Mouse (Mus musculus): ENCODE measurements at regions not wholly inside any gene's neighbourhood (a gene's known extent, or its start where the extent isn't known, plus 50 kb on each side); places are given as distances from the start of the nearest gene placed in this dataset.

GRCm38 (mm10) chr3:121618561-121618960 is 52.0 kb upstream of the 4930432M17Rik start:
- Histone ChIP-seq H3K4me3 (ENCODE audit: low read depth, low read length) (no peak overlapping the region), H3K4me1 (ENCODE audit: control insufficient read depth, insufficient read depth, low read length) (no peaks in the 10 kb centered on the region), H3K9me3 (ENCODE audit: control insufficient read depth, low read length) (no peaks in the 10 kb centered on the region), H3K27me3 (ENCODE audit: control insufficient read depth, insufficient read depth, low read length) (no peaks in the 10 kb centered on the region), H3K4me2 (ENCODE audit: low read depth, low read length) (no peak overlapping the region), H3K9ac (replicated peaks; ENCODE audit: low read depth, low read length) (no peak overlapping the region), H3K27ac (ENCODE audit: low read depth, low read length) (no peak overlapping the region), H3K36me3 (ENCODE audit: control insufficient read depth, insufficient read depth, low read length) (no peaks in the 10 kb centered on the region)
- ATAC-seq (ENCODE audit: low read depth): no peak
- 87% methylated on average over 2 of the region's 2 CpGs for WGBS

- no peaks in the 10 kb centered on the region for H3K4me1 ChIP-seq (ENCODE audit: control insufficient read depth, insufficient read depth, low read length)
- ATAC-seq (ENCODE audit: low read depth): no peak
- no peaks in the 10 kb centered on the region for H3K27me3 ChIP-seq (ENCODE audit: control insufficient read depth, insufficient read depth, low read length)
- 87% methylated on average over 2 of the region's 2 CpGs for WGBS
- no peak overlapping the region for H3K9ac ChIP-seq (replicated peaks; ENCODE audit: low read depth, low read length)
- H3K36me3 ChIP-seq (ENCODE audit: control insufficient read depth, insufficient read depth, low read length): no peaks in the 10 kb centered on the region
- H3K4me2 ChIP-seq (ENCODE audit: low read depth, low read length): no peak overlapping the region
- H3K9me3 ChIP-seq (ENCODE audit: control insufficient read depth, low read length): no peaks in the 10 kb centered on the region
- no peak overlapping the region for H3K4me3 ChIP-seq (ENCODE audit: low read depth, low read length)
- H3K27ac ChIP-seq (ENCODE audit: low read depth, low read length): no peak overlapping the region
These were observed 52.4 kb upstream of the 4930432M17Rik start for GRCm38 (mm10) chr3:121618161-121618560.

GRCm38 (mm10) chr3:121617351-121617750 is 53.2 kb upstream of the 4930432M17Rik start:
- H3K4me1 ChIP-seq (ENCODE audit: control insufficient read depth, insufficient read depth, low read length): no peaks in the 10 kb centered on the region
- H3K4me2 ChIP-seq (ENCODE audit: low read depth, low read length): no peak overlapping the region
- no peak overlapping the region for H3K4me3 ChIP-seq (ENCODE audit: low read depth, low read length)
- WGBS: 80% methylated on average over 7 of the region's 7 CpGs
- ATAC-seq (ENCODE audit: low read depth): no peak
- no peaks in the 10 kb centered on the region for H3K27me3 ChIP-seq (ENCODE audit: control insufficient read depth, insufficient read depth, low read length)
- no peaks in the 10 kb centered on the region for H3K9me3 ChIP-seq (ENCODE audit: control insufficient read depth, low read length)
- no peak overlapping the region for H3K27ac ChIP-seq (ENCODE audit: low read depth, low read length)
- no peak overlapping the region for H3K9ac ChIP-seq (replicated peaks; ENCODE audit: low read depth, low read length)
- no peaks in the 10 kb centered on the region for H3K36me3 ChIP-seq (ENCODE audit: control insufficient read depth, insufficient read depth, low read length)

- H3K9me3 ChIP-seq (ENCODE audit: control insufficient read depth, low read length): no peaks in the 10 kb centered on the region
- WGBS: 78% methylated on average over 5 of the region's 5 CpGs
- H3K36me3 ChIP-seq (ENCODE audit: control insufficient read depth, insufficient read depth, low read length): no peaks in the 10 kb centered on the region
- H3K4me1 ChIP-seq (ENCODE audit: control insufficient read depth, insufficient read depth, low read length): no peaks in the 10 kb centered on the region
- H3K27ac ChIP-seq (ENCODE audit: low read depth, low read length): no peak overlapping the region
- H3K27me3 ChIP-seq (ENCODE audit: control insufficient read depth, insufficient read depth, low read length): no peaks in the 10 kb centered on the region
- H3K4me2 ChIP-seq (ENCODE audit: low read depth, low read length): no peak overlapping the region
- H3K4me3 ChIP-seq (ENCODE audit: low read depth, low read length): no peak overlapping the region
- ATAC-seq (ENCODE audit: low read depth): no peak
- no peak overlapping the region for H3K9ac ChIP-seq (replicated peaks; ENCODE audit: low read depth, low read length)
These were observed 54.5 kb upstream of the 4930432M17Rik start for GRCm38 (mm10) chr3:121616075-121616474.

GRCm38 (mm10) chr3:121614741-121615140 is 55.8 kb upstream of the 4930432M17Rik start:
- Histone ChIP-seq H3K27ac (ENCODE audit: low read depth, low read length) (no peak overlapping the region), H3K4me3 (ENCODE audit: low read depth, low read length) (no peak overlapping the region), H3K36me3 (ENCODE audit: control insufficient read depth, insufficient read depth, low read length) (no peaks in the 10 kb centered on the region), H3K9me3 (ENCODE audit: control insufficient read depth, low read length) (no peaks in the 10 kb centered on the region), H3K4me1 (ENCODE audit: control insufficient read depth, insufficient read depth, low read length) (no peaks in the 10 kb centered on the region), H3K9ac (replicated peaks; ENCODE audit: low read depth, low read length) (no peak overlapping the region), H3K4me2 (ENCODE audit: low read depth, low read length) (no peak overlapping the region), H3K27me3 (ENCODE audit: control insufficient read depth, insufficient read depth, low read length) (no peaks in the 10 kb centered on the region)
- WGBS: 79% methylated on average over 7 of the region's 7 CpGs
- no peak for ATAC-seq (ENCODE audit: low read depth)

- ATAC-seq (ENCODE audit: low read depth): no peak
- 77% methylated on average over 3 of the region's 3 CpGs for WGBS
- H3K4me1 ChIP-seq (ENCODE audit: control insufficient read depth, insufficient read depth, low read length): no peaks in the 10 kb centered on the region
- H3K9ac ChIP-seq (replicated peaks; ENCODE audit: low read depth, low read length): no peak overlapping the region
- H3K9me3 ChIP-seq (ENCODE audit: control insufficient read depth, low read length): no peaks in the 10 kb centered on the region
- H3K27ac ChIP-seq (ENCODE audit: low read depth, low read length): no peak overlapping the region
- H3K4me3 ChIP-seq (ENCODE audit: low read depth, low read length): no peak overlapping the region
- no peaks in the 10 kb centered on the region for H3K27me3 ChIP-seq (ENCODE audit: control insufficient read depth, insufficient read depth, low read length)
- H3K36me3 ChIP-seq (ENCODE audit: control insufficient read depth, insufficient read depth, low read length): no peaks in the 10 kb centered on the region
- no peak overlapping the region for H3K4me2 ChIP-seq (ENCODE audit: low read depth, low read length)
These were observed 57.3 kb upstream of the 4930432M17Rik start for GRCm38 (mm10) chr3:121613224-121613623.

GRCm38 (mm10) chr3:121609845-121610244 is 60.7 kb upstream of the 4930432M17Rik start:
- Histone ChIP-seq H3K4me1 (ENCODE audit: control insufficient read depth, insufficient read depth, low read length) (no peaks in the 10 kb centered on the region), H3K27ac (ENCODE audit: low read depth, low read length) (no peak overlapping the region), H3K9ac (replicated peaks; ENCODE audit: low read depth, low read length) (no peak overlapping the region), H3K9me3 (ENCODE audit: control insufficient read depth, low read length) (no peaks in the 10 kb centered on the region), H3K27me3 (ENCODE audit: control insufficient read depth, insufficient read depth, low read length) (no peaks in the 10 kb centered on the region), H3K4me2 (ENCODE audit: low read depth, low read length) (no peak overlapping the region), H3K4me3 (ENCODE audit: low read depth, low read length) (no peak overlapping the region), H3K36me3 (ENCODE audit: control insufficient read depth, insufficient read depth, low read length) (no peaks in the 10 kb centered on the region)
- ATAC-seq (ENCODE audit: low read depth): no peak
- WGBS: 81% methylated on average over 7 of the region's 7 CpGs

GRCm38 (mm10) chr3:121609090-121609489 is 61.5 kb upstream of the 4930432M17Rik start:
- no peaks in the 10 kb centered on the region for H3K9me3 ChIP-seq (ENCODE audit: control insufficient read depth, low read length)
- H3K27me3 ChIP-seq (ENCODE audit: control insufficient read depth, insufficient read depth, low read length): no peaks in the 10 kb centered on the region
- H3K27ac ChIP-seq (ENCODE audit: low read depth, low read length): no peak overlapping the region
- H3K36me3 ChIP-seq (ENCODE audit: control insufficient read depth, insufficient read depth, low read length): no peaks in the 10 kb centered on the region
- ATAC-seq (ENCODE audit: low read depth): peak; percentile 66
- H3K9ac ChIP-seq (replicated peaks; ENCODE audit: low read depth, low read length): no peak overlapping the region
- no peaks in the 10 kb centered on the region for H3K4me1 ChIP-seq (ENCODE audit: control insufficient read depth, insufficient read depth, low read length)
- no peak overlapping the region for H3K4me3 ChIP-seq (ENCODE audit: low read depth, low read length)
- no peak overlapping the region for H3K4me2 ChIP-seq (ENCODE audit: low read depth, low read length)
- 15% methylated on average over 7 of the region's 7 CpGs for WGBS

GRCm38 (mm10) chr3:121604737-121605136 is 65.8 kb upstream of the 4930432M17Rik start:
- Histone ChIP-seq H3K4me2 (ENCODE audit: low read depth, low read length) (no peak overlapping the region), H3K9me3 (ENCODE audit: control insufficient read depth, low read length) (no peaks in the 10 kb centered on the region), H3K9ac (replicated peaks; ENCODE audit: low read depth, low read length) (no peak overlapping the region), H3K4me1 (ENCODE audit: control insufficient read depth, insufficient read depth, low read length) (no peaks in the 10 kb centered on the region), H3K36me3 (ENCODE audit: control insufficient read depth, insufficient read depth, low read length) (no peaks in the 10 kb centered on the region), H3K27ac (ENCODE audit: low read depth, low read length) (no peak overlapping the region), H3K27me3 (ENCODE audit: control insufficient read depth, insufficient read depth, low read length) (no peaks in the 10 kb centered on the region), H3K4me3 (ENCODE audit: low read depth, low read length) (no peak overlapping the region)
- no peak for ATAC-seq (ENCODE audit: low read depth)
- 78% methylated on average over 6 of the region's 6 CpGs for WGBS

- no peaks in the 10 kb centered on the region for H3K27me3 ChIP-seq (ENCODE audit: control insufficient read depth, insufficient read depth, low read length)
- no peak overlapping the region for H3K4me3 ChIP-seq (ENCODE audit: low read depth, low read length)
- H3K27ac ChIP-seq (ENCODE audit: low read depth, low read length): no peak overlapping the region
- H3K4me2 ChIP-seq (ENCODE audit: low read depth, low read length): no peak overlapping the region
- H3K4me1 ChIP-seq (ENCODE audit: control insufficient read depth, insufficient read depth, low read length): no peaks in the 10 kb centered on the region
- 86% methylated on average over 9 of the region's 9 CpGs for WGBS
- H3K36me3 ChIP-seq (ENCODE audit: control insufficient read depth, insufficient read depth, low read length): no peaks in the 10 kb centered on the region
- ATAC-seq (ENCODE audit: low read depth): no peak
- H3K9ac ChIP-seq (replicated peaks; ENCODE audit: low read depth, low read length): no peak overlapping the region
- no peaks in the 10 kb centered on the region for H3K9me3 ChIP-seq (ENCODE audit: control insufficient read depth, low read length)
These were observed 66.5 kb upstream of the 4930432M17Rik start for GRCm38 (mm10) chr3:121604081-121604480.
